Mouse (Mus musculus): ENCODE measurements around the gene Wasf3. TPM values are rescaled to one million over a fixed set of nuclear protein-coding genes. Genes with fewer than 3 reads are reported as not detected.
"Not testable (repeated sequence)": the region's sequence is repeated elsewhere in the genome, so short reads cannot be mapped to it uniquely, and the experiment has no call there.

The Wasf3 gene
- polyA plus RNA-seq, 1 experiment, result 5.3 TPM

DNA sequence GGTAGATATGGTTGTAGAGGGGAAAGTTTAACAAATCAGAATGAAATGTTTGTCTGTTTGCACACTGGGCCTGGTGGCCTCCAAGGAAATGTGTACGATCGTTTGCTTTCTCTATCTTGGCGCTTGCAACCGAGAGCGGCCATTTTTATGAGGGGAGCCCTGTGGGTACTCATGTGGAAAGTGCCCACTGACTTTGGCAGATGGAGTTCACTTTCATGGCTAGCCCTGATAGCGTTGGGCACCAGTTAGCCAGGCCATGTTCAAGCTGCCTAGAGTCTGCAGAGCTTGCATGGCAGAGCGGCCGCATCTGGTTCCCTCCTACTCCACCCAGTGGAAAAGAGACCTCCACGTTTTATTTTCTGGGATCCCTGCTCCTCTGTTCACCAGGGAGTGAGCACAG, 86.0 kb downstream of the Wasf3 start:
- H3K4me3 ChIP-seq (ENCODE audit: control insufficient read depth, low read depth, low read length), result no peak overlapping the region

DNA sequence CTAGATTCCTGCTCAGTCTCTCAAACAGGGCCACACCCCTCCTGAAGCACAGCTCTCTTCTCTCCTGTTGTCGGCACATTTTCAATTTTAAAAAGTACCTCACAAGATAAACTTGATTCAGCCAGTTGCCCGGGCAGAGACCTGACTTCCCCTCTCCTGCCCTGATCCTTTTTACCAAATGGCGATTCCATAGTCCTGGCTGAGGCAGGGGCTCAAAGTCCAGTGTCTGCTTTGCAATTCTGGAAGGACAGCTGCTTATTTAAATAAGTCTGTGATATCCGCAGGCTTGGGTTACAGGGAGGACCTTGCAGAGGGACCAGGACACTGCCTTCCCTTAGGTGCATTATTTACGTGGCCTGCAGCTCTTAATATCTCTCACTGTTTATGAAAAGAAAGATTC, 86.5 kb downstream of the Wasf3 start:
- H3K36me3 ChIP-seq (ENCODE audit: control insufficient read depth, insufficient read depth, low read length), result no peaks in the 10 kb centered on the region
- TF ChIP-seq POLR2A (IDR thresholded peaks at IDR 0.05; ENCODE audit: control insufficient read depth, low read depth, low read length), result no peak
- TF ChIP-seq CTCF (IDR thresholded peaks at IDR 0.05; ENCODE audit: control insufficient read depth, insufficient read depth, insufficient replicate concordance, low read depth, low read length), result no peak

More for the DNA sequence above, 86.0 kb downstream of the Wasf3 start:
- no peak for TF ChIP-seq CTCF (IDR thresholded peaks at IDR 0.05; ENCODE audit: control insufficient read depth, insufficient read depth, insufficient replicate concordance, low read depth, low read length)
- no peak for TF ChIP-seq POLR2A (IDR thresholded peaks at IDR 0.05; ENCODE audit: control insufficient read depth, low read depth, low read length)
- H3K4me1 ChIP-seq (ENCODE audit: control insufficient read depth, insufficient read depth, low read length), result no peaks in the 10 kb centered on the region
- H3K36me3 ChIP-seq (ENCODE audit: control insufficient read depth, insufficient read depth, low read length), result no peaks in the 10 kb centered on the region
- no peak overlapping the region for H3K27ac ChIP-seq (ENCODE audit: control insufficient read depth, insufficient read depth, low read depth, low read length)
- no peaks in the 10 kb centered on the region for H3K27me3 ChIP-seq (ENCODE audit: control insufficient read depth, insufficient read depth, low read length)

DNA sequence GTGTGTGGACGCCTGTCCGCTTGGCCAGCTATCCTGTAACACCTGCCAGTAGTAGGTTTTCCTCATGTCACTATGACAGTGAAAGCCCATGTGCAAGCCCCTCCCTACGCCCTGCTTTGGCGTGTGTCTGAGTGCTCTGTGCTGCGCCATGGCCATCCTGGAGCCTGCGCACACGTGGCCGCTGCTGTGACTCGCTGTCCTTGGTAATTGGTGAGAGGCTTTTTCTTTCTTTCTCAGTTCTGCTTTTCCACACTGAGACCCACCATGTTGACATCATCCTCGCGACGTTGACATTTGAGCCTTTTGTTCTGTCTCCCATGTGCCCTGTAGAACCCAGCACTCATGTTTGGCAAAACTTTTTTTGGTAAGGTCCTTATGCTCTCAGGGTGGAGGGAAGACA, 87.0 kb downstream of the Wasf3 start:
- H3K36me3 ChIP-seq (ENCODE audit: control insufficient read depth, insufficient read depth, low read length), result no peaks in the 10 kb centered on the region
- H3K27ac ChIP-seq (ENCODE audit: control insufficient read depth, insufficient read depth, low read depth, low read length), result no peak overlapping the region
- H3K4me1 ChIP-seq (ENCODE audit: control insufficient read depth, insufficient read depth, low read length), result no peaks in the 10 kb centered on the region
- no peak for TF ChIP-seq POLR2A (IDR thresholded peaks at IDR 0.05; ENCODE audit: control insufficient read depth, low read depth, low read length)
- TF ChIP-seq CTCF (IDR thresholded peaks at IDR 0.05; ENCODE audit: control insufficient read depth, insufficient read depth, insufficient replicate concordance, low read depth, low read length), result no peak
- H3K4me3 ChIP-seq (ENCODE audit: control insufficient read depth, low read depth, low read length), result no peak overlapping the region
- H3K27me3 ChIP-seq (ENCODE audit: control insufficient read depth, insufficient read depth, low read length), result no peaks in the 10 kb centered on the region

More for the DNA sequence above, 86.5 kb downstream of the Wasf3 start:
- Histone ChIP-seq H3K27me3 (ENCODE audit: control insufficient read depth, insufficient read depth, low read length) (no peaks in the 10 kb centered on the region), H3K4me3 (ENCODE audit: control insufficient read depth, low read depth, low read length) (no peak overlapping the region), H3K27ac (ENCODE audit: control insufficient read depth, insufficient read depth, low read depth, low read length) (no peak overlapping the region), H3K4me1 (ENCODE audit: control insufficient read depth, insufficient read depth, low read length) (no peaks in the 10 kb centered on the region)

DNA sequence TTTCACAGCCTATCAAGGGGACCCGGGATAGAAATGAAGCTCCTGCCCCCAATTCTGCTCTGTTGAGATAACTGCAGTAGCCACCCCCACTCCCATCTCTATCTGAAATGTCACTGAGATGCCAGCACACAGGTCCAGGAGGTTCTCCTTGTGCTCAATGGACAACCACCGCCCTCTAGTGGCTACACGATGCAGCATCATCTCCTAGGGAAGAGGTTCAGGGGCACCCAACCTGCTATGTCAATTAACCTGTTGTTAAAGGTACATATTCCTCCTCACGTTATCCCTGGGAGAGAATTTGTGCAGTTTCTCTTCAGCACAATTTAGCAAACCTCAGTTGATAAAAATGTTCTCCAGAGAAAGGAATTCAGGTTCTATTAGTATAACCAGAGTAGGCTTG, 94.8 kb downstream of the Wasf3 start:
- H3K4me1 ChIP-seq (ENCODE audit: control insufficient read depth, insufficient read depth, low read length); H3K27me3 ChIP-seq (ENCODE audit: control insufficient read depth, insufficient read depth, low read length); H3K36me3 ChIP-seq (ENCODE audit: control insufficient read depth, insufficient read depth, low read length); H3K27ac ChIP-seq (ENCODE audit: control insufficient read depth, insufficient read depth, low read depth, low read length); H3K4me3 ChIP-seq (ENCODE audit: control insufficient read depth, low read depth, low read length): not testable (repeated sequence)
- peak; percentile 36; the same call in 1 of the 2 replicates for TF ChIP-seq CTCF (IDR thresholded peaks at IDR 0.05; ENCODE audit: control insufficient read depth, insufficient read depth, insufficient replicate concordance, low read depth, low read length)

DNA sequence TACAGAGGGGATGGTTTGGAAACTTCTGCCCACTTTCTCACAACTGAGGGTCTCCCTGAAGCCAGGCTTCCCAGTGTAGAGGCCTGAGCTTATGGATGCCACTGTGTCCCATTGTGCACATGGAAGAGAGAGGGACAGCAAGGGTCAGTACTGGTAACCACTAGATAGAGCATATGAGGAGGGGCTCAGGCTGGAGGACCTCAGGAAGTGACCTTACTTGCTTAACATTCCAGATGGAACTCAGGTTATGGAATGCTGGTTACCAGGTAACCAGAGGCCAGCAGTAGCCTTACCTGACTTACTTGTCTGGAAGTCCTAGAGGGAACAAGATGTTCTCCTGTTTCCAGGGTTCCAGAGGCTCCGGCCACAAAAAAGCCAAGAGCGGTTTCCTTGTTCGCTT, 96.9 kb downstream of the Wasf3 start, which contains the start of gene Gm6408:
TSS of gene Gm6408 (plus strand) at position 301 of the 400 bp plus-strand sequence.
- H3K27ac ChIP-seq (ENCODE audit: control insufficient read depth, insufficient read depth, low read depth, low read length); H3K4me1 ChIP-seq (ENCODE audit: control insufficient read depth, insufficient read depth, low read length); H3K27me3 ChIP-seq (ENCODE audit: control insufficient read depth, insufficient read depth, low read length); H3K36me3 ChIP-seq (ENCODE audit: control insufficient read depth, insufficient read depth, low read length): not testable (repeated sequence)
- peak within 1 kb of the TSS; percentile 45 for H3K4me3 ChIP-seq (ENCODE audit: control insufficient read depth, low read depth, low read length)

DNA sequence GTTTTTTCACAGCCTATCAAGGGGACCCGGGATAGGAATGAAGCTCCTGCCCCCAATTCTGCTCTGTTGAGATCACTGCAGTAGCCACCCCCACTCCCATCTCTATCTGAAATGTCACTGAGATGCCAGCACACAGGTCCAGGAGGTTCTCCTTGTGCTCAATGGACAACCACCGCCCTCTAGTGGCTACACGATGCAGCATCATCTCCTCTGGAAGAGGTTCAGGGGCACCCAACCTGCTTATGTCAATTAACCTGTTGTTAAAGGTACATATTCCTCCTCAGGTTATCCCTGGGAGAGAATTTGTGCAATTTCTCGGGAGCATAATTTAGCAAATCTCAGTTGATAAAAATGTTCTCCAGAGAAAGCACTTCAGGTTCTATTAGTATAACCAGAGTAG, 104.2 kb downstream of the Wasf3 start:
- H3K27me3 ChIP-seq (ENCODE audit: control insufficient read depth, insufficient read depth, low read length); H3K36me3 ChIP-seq (ENCODE audit: control insufficient read depth, insufficient read depth, low read length); H3K27ac ChIP-seq (ENCODE audit: control insufficient read depth, insufficient read depth, low read depth, low read length); H3K4me3 ChIP-seq (ENCODE audit: control insufficient read depth, low read depth, low read length); H3K4me1 ChIP-seq (ENCODE audit: control insufficient read depth, insufficient read depth, low read length): not testable (repeated sequence)

DNA sequence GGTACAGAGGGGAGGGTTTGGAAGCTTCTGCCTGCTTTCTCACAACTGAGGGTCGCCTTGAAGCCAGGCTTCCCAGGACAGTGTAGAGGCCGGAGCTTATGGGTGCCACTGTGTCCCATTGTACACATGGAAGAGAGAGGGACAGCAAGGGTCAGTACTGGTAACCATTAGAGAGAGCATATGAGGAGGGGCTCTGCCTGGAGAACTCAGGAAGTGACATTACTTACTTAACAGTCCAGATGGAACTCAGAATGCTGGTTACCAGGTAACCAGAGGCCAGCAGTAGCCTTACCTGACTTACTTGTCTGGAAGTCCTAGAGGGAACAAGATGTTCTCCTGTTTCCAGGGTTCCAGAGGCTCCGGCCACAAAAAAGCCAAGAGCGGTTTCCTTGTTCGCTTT, 106.3 kb downstream of the Wasf3 start, which contains the start of gene Gm6370:
TSS of gene Gm6370 (plus strand) at position 301 of the 400 bp plus-strand sequence.
- H3K27me3 ChIP-seq (ENCODE audit: control insufficient read depth, insufficient read depth, low read length); H3K36me3 ChIP-seq (ENCODE audit: control insufficient read depth, insufficient read depth, low read length); H3K4me3 ChIP-seq (ENCODE audit: control insufficient read depth, low read depth, low read length); H3K27ac ChIP-seq (ENCODE audit: control insufficient read depth, insufficient read depth, low read depth, low read length); H3K4me1 ChIP-seq (ENCODE audit: control insufficient read depth, insufficient read depth, low read length): not testable (repeated sequence)

DNA sequence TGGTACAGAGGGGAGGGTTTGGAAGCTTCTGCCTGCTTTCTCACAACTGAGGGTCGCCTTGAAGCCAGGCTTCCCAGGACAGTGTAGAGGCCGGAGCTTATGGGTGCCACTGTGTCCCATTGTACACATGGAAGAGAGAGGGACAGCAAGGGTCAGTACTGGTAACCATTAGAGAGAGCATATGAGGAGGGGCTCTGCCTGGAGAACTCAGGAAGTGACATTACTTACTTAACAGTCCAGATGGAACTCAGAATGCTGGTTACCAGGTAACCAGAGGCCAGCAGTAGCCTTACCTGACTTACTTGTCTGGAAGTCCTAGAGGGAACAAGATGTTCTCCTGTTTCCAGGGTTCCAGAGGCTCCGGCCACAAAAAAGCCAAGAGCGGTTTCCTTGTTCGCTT, 117.3 kb downstream of the Wasf3 start, which contains the start of gene 4930449I24Rik:
TSS of gene 4930449I24Rik (plus strand) at position 301 of the 400 bp plus-strand sequence.
- not testable (repeated sequence) for H3K4me1 ChIP-seq (ENCODE audit: control insufficient read depth, insufficient read depth, low read length); H3K27ac ChIP-seq (ENCODE audit: control insufficient read depth, insufficient read depth, low read depth, low read length); H3K36me3 ChIP-seq (ENCODE audit: control insufficient read depth, insufficient read depth, low read length); H3K27me3 ChIP-seq (ENCODE audit: control insufficient read depth, insufficient read depth, low read length)
- H3K4me3 ChIP-seq (ENCODE audit: control insufficient read depth, low read depth, low read length), result peak within 1 kb of the TSS; percentile 17; the same call in 1 of the 2 replicates

DNA sequence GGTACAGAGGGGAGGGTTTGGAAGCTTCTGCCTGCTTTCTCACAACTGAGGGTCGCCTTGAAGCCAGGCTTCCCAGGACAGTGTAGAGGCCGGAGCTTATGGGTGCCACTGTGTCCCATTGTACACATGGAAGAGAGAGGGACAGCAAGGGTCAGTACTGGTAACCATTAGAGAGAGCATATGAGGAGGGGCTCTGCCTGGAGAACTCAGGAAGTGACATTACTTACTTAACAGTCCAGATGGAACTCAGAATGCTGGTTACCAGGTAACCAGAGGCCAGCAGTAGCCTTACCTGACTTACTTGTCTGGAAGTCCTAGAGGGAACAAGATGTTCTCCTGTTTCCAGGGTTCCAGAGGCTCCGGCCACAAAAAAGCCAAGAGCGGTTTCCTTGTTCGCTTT, 129.0 kb downstream of the Wasf3 start, which contains the start of gene Gm3402:
TSS of gene Gm3402 (plus strand) at position 301 of the 400 bp plus-strand sequence.
- not testable (repeated sequence) for H3K4me1 ChIP-seq (ENCODE audit: control insufficient read depth, insufficient read depth, low read length)

More for the DNA sequence above, 129.0 kb downstream of the Wasf3 start, which contains the start of gene Gm3402:
- H3K27ac ChIP-seq (ENCODE audit: control insufficient read depth, insufficient read depth, low read depth, low read length); H3K4me3 ChIP-seq (ENCODE audit: control insufficient read depth, low read depth, low read length); H3K36me3 ChIP-seq (ENCODE audit: control insufficient read depth, insufficient read depth, low read length); H3K27me3 ChIP-seq (ENCODE audit: control insufficient read depth, insufficient read depth, low read length): not testable (repeated sequence)
